In genomic region chr6:94717705-94718489, GRCm38 (mm10) we compare ENCODE assay signal across 10 mouse cellular contexts. TPM values are rescaled to one million over a fixed set of nuclear protein-coding genes. Genes with fewer than 3 reads are reported as not detected.
DNase-seq lines count a peak whose midpoint lies in the region; ATAC-seq lines count a peak whose summit lies in the region.
"Had no signal": no experiment of that assay in that cellular context is flagged by ENCODE, and none has a peak within 500 bp of the region (broad histone marks: within the 10 kb centered on the region; RNA-seq: fewer than 3 reads in every experiment).

No protein-coding gene starts in this region.

- peaks cover 35% of the 10 kb centered on the region for H3K4me1 ChIP-seq in forebrain, embryonic 10.5 days
- H3K4me1 ChIP-seq in forebrain, embryonic 12.5 days = peaks cover 8% of the 10 kb centered on the region
- H3K4me1 ChIP-seq in stomach, embryonic 14.5 days (ENCODE audit: control insufficient read depth, insufficient read depth, low read length) = peaks cover 7% of the 10 kb centered on the region; the same call in 1 of the 2 replicates
- H3K4me1 ChIP-seq: liver, embryonic 13.5 days had no signal

- DNase-seq in forebrain, embryonic 10.5 days (ENCODE audit: extremely low spot score, low spot score) = no peak
- peak; percentile 79 for DNase-seq in Muller cell, postnatal 12 days (ENCODE audit: inconsistent ontology term)
- DNase-seq in heart, adult 9 months (ENCODE audit: low spot score in 2 of 2) = peak; percentile 63 to 71
- peak; percentile 49 to 57 for DNase-seq in kidney, postnatal 4 days
- DNase-seq in retina, embryonic 14.5 days (ENCODE audit: low spot score) = no peak
- DNase-seq in B cell, adult 2 months = no peak
- DNase-seq: liver, embryonic 13.5 days had no signal

- H3K27me3 ChIP-seq in forebrain, embryonic 10.5 days (ENCODE audit: poor library complexity, severe bottlenecking) = no peaks in the 10 kb centered on the region
- H3K27me3 ChIP-seq in forebrain, embryonic 12.5 days = no peaks in the 10 kb centered on the region
- no peaks in the 10 kb centered on the region for H3K27me3 ChIP-seq in stomach, embryonic 14.5 days (ENCODE audit: control insufficient read depth, insufficient read depth, low read length)
- H3K27me3 ChIP-seq: CH12.LX; liver, embryonic 13.5 days had no signal

- H3K36me3 ChIP-seq in forebrain, embryonic 10.5 days (replicated peaks) = no peaks in the 10 kb centered on the region
- H3K36me3 ChIP-seq in forebrain, embryonic 12.5 days (replicated peaks) = no peaks in the 10 kb centered on the region
- H3K36me3 ChIP-seq in stomach, embryonic 14.5 days (ENCODE audit: control insufficient read depth, insufficient read depth, low read length) = no peaks in the 10 kb centered on the region
- H3K36me3 ChIP-seq: liver, embryonic 13.5 days had no signal

- H3K4me3 ChIP-seq in forebrain, embryonic 10.5 days = no peak overlapping the region
- H3K4me3 ChIP-seq in forebrain, embryonic 12.5 days (replicated peaks) = no peak overlapping the region
- no peak overlapping the region for H3K4me3 ChIP-seq in stomach, embryonic 14.5 days (ENCODE audit: low read depth, low read length)
- H3K4me3 ChIP-seq: liver, embryonic 13.5 days had no signal

- no peak overlapping the region for H3K4me2 ChIP-seq in forebrain, embryonic 12.5 days
- no peak overlapping the region for H3K4me2 ChIP-seq in stomach, embryonic 14.5 days (replicated peaks; ENCODE audit: low read depth, low read length)
- H3K4me2 ChIP-seq: liver, embryonic 13.5 days had no signal

- H3K27ac ChIP-seq in forebrain, embryonic 10.5 days = peak overlapping the region; percentile 71; the same call in 1 of the 2 replicates
- no peak overlapping the region for H3K27ac ChIP-seq in forebrain, embryonic 12.5 days
- peak overlapping the region; percentile 56 for H3K27ac ChIP-seq in stomach, embryonic 14.5 days (ENCODE audit: low read length)
- H3K27ac ChIP-seq: liver, embryonic 13.5 days had no signal

- WGBS in forebrain, embryonic 10.5 days = 77% methylated on average over 7 of the region's 7 CpGs
- 58% methylated on average over 7 of the region's 7 CpGs for WGBS in forebrain, embryonic 12.5 days
- WGBS in stomach, embryonic 14.5 days = 40% methylated on average over 7 of the region's 7 CpGs

- ATAC-seq in forebrain, embryonic 12.5 days (ENCODE audit: low FRiP score) = no peak
- ATAC-seq in stomach, embryonic 14.5 days (ENCODE audit: insufficient number of reproducible peaks, insufficient read depth, low FRiP score, low read depth) = peak; percentile 58

- no peaks in the 10 kb centered on the region for H3K9me3 ChIP-seq in forebrain, embryonic 10.5 days
- H3K9me3 ChIP-seq in forebrain, embryonic 12.5 days = no peaks in the 10 kb centered on the region
- no peaks in the 10 kb centered on the region for H3K9me3 ChIP-seq in stomach, embryonic 14.5 days (ENCODE audit: control insufficient read depth, low read depth, low read length)
- H3K9me3 ChIP-seq: liver, embryonic 13.5 days had no signal

- H3K9ac ChIP-seq in forebrain, embryonic 12.5 days = no peak overlapping the region
- H3K9ac ChIP-seq in stomach, embryonic 14.5 days (replicated peaks; ENCODE audit: low read depth, low read length) = no peak overlapping the region; the same call in 1 of the 2 replicates
- H3K9ac ChIP-seq: liver, embryonic 13.5 days had no signal

RNA-seq across cellular contexts. Expression of gene Lrig1, which starts 17.9 kb away (rescaled TPM):
- polyA plus RNA-seq in forebrain, embryonic 10.5 days (2016; fragmentation: Nextera tagmentation; extraction: Ambion mirVana) = 18.8 and 20.6 TPM in 2 replicates
- 16.6 and 17.7 TPM in 2 replicates for polyA plus RNA-seq in forebrain, embryonic 12.5 days (2016; fragmentation: Nextera tagmentation; extraction: Ambion mirVana)
- 49.3 and 51.7 TPM in 2 replicates for polyA plus RNA-seq in stomach, embryonic 14.5 days (2014; fragmentation: Nextera tagmentation; extraction: Ambion mirVana)

Comparison
In these comparisons a context has a peak if more than half of its experiments do, and no peak if none do; other contexts are left out.
1. DNase-seq: peak in Muller cell, postnatal 12 days (single experiment), heart, adult 9 months (2 of 2) and kidney, postnatal 4 days (2 of 2); none in forebrain, embryonic 10.5 days (single experiment), retina, embryonic 14.5 days (single experiment) and B cell, adult 2 months (0 of 2).